Mouse (Mus musculus) midbrain, embryonic 13.5 days (tissue): ENCODE results near the gene Moxd2. TPM values are rescaled to one million over a fixed set of nuclear protein-coding genes. Genes with fewer than 3 reads are reported as not detected.

Experiments used
- ATAC-seq: fragments of 200-750 bp; cut with Nextera tagmentation; 2 replicates; pipeline ENCODE4 v1.8.0; 2017; ENCODE audit warnings: mild to moderate bottlenecking, moderate TSS enrichment, moderate library complexity
- H3K27ac ChIP-seq: fragments of 300-500 bp; sonication (generic); 2 replicates; pipeline ENCODE4 v1.5.1; 2015; ENCODE audit warnings: inconsistent platforms, mild to moderate bottlenecking, moderate library complexity
- H3K27me3 ChIP-seq: fragments of 300-500 bp; sonication (generic); 2 replicates; pipeline ENCODE4 v1.6.1; 2015; ENCODE audit warnings: mild to moderate bottlenecking, inconsistent platforms
- H3K36me3 ChIP-seq: fragments of 300-500 bp; sonication (generic); 2 replicates; pipeline ENCODE4 v1.6.1; 2015; ENCODE audit warnings: mild to moderate bottlenecking, inconsistent platforms
- H3K4me1 ChIP-seq: fragments of 300-500 bp; sonication (generic); replicated peaks from 2 replicates; pipeline ENCODE4 v1.6.1; 2015; ENCODE audit warnings: inconsistent platforms
- H3K4me2 ChIP-seq: fragments of 300-500 bp; sonication (generic); replicated peaks from 2 replicates; pipeline ENCODE4 v1.6.1; 2015; ENCODE audit warnings: moderate library complexity, mild to moderate bottlenecking, inconsistent platforms
- H3K4me3 ChIP-seq: fragments of 300-500 bp; sonication (generic); replicated peaks from 2 replicates; pipeline ENCODE4 v1.5.1; 2015; ENCODE audit warnings: mild to moderate bottlenecking, inconsistent platforms
- H3K9ac ChIP-seq: fragments of 300-500 bp; sonication (generic); replicated peaks from 2 replicates; pipeline ENCODE4 v1.6.1; 2015; ENCODE audit warnings: mild to moderate bottlenecking, inconsistent platforms
- H3K9me3 ChIP-seq: fragments of 300-500 bp; sonication (generic); 2 replicates; pipeline ENCODE4 v1.6.1; 2016; ENCODE audit warnings: mild to moderate bottlenecking, inconsistent platforms
- WGBS: fragments of 180-500 bp; shearing (Covaris S2); methylation state at CpG from one replicate; pipeline ENCODE4 v1.1.7; 2015; 5-methylcytosine and 5-hydroxymethylcytosine counted together
- polyA plus RNA-seq: library from polyadenylated mRNA; unstranded; fragments of >200 nt; fragmentation: Nextera tagmentation; extraction: Ambion mirVana; gene quantifications from 2 replicates; pipeline ENCODE4 v1.2.1, GENCODE M21; 2015

Moxd2 gene
- polyA plus RNA-seq, result not detected in 2 replicates

DNA sequence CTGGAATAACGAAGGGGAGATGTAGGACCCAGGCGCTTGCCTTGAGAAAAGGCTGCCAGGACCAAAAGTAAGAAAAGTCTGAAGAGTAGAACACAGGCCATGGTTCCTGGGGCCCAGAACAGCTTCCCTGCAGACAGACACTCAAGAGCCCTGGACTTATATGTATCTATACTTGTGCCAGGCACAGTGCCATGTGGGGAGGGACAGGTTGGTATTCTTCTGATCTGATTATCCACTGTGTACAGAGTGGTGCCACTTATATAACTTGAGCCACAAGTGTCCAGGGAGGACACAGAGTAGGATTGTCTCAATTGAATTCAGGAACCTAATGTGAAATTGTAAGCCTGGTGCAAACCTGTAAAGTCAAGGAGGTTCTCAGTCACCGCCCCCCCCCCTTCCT lies at the start of gene Moxd2:
TSS of gene Moxd2 (minus strand) at position 101 of the 400 bp plus-strand sequence.
- Histone ChIP-seq H3K9me3 (no peaks in the 10 kb centered on the region), H3K4me2 (no peak within 1 kb of the TSS), H3K4me3 (no peak within 1 kb of the TSS), H3K27ac (no peak within 1 kb of the TSS), H3K4me1 (no peaks in the 10 kb centered on the region), H3K27me3 (no peaks in the 10 kb centered on the region), H3K36me3 (no peaks in the 10 kb centered on the region), H3K9ac (no peak within 1 kb of the TSS)
- ATAC-seq, result no peak
- 90% methylated on average over 3 of the region's 3 CpGs for WGBS

DNA sequence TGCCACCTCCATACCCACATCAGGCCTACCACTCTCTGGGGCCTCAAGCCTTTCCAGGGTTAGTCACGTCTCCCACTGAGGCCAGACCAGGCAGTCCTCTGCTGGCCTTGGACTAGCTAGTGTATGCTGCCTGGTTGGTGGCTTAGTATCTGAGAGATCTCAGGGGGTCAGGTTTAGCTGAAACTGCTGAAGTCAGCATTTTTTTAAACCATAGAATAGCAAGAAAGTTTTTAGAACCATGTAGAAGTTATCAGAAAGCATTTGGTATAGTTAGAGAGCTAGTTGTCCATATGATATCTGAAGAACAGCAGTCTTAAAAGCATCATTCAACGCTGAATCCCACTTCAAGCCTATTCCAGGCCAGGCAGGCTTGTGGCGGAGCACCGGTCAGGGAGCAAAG lies 32.7 kb upstream of the Moxd2 start:
- no peak overlapping the region for H3K27ac ChIP-seq
- H3K9ac ChIP-seq, result no peak overlapping the region
- H3K36me3 ChIP-seq, result no peaks in the 10 kb centered on the region
- WGBS, result 88% methylated on average over 4 of the region's 4 CpGs
- H3K4me1 ChIP-seq, result no peaks in the 10 kb centered on the region
- no peaks in the 10 kb centered on the region for H3K27me3 ChIP-seq
- no peak overlapping the region for H3K4me3 ChIP-seq
- no peak overlapping the region for H3K4me2 ChIP-seq
- ATAC-seq, result no peak
- no peaks in the 10 kb centered on the region for H3K9me3 ChIP-seq

DNA sequence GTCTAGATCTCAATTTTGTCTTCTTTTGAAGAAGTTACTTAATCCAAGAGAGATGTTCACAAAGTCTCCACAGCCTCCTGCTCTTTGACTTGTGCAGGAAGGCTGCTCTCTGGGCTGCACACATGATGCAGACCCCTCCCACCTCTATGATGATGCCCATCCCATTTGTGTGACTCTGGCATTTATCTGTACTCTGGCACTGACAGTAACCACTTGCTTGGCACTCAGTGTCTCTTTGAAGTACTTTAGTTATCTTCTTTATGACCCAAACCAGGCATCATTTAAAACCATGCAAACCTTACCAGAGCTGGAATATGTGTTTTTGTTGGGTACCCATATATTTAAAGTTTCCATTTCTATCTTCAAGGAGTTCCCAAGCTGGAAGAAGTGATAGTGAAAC lies 13.0 kb upstream of the Moxd2 start, which contains the start of gene Prss58:
TSS of gene Prss58 (minus strand) at position 101 of the 400 bp plus-strand sequence.
- ATAC-seq, result no peak
- no peak within 1 kb of the TSS for H3K4me3 ChIP-seq
- no peaks in the 10 kb centered on the region for H3K4me1 ChIP-seq
- no peak within 1 kb of the TSS for H3K27ac ChIP-seq
- H3K36me3 ChIP-seq, result no peaks in the 10 kb centered on the region
- H3K9me3 ChIP-seq, result no peaks in the 10 kb centered on the region
- H3K27me3 ChIP-seq, result no peaks in the 10 kb centered on the region
- no peak within 1 kb of the TSS for H3K4me2 ChIP-seq
- no peak within 1 kb of the TSS for H3K9ac ChIP-seq

DNA sequence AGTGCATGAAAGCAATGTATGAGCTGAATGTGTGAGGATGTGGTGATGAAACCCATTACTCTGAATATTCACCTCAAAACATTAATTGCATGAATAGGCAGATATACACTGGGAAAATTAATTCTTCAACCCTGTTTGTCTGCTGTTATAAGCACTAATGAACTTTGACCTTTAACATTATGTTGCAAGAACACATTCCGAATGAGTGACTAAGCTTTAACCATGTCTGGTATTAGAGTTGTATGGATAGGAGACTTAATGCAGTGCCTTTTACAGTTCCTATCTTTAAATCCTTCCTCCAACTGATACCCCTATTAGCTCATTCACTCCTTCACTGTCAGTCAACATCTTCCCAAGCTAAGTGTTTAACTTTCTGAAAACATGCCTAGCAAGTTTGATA lies 7.4 kb upstream of the Moxd2 start:
- H3K36me3 ChIP-seq, result no peaks in the 10 kb centered on the region
- no peak overlapping the region for H3K27ac ChIP-seq
- H3K9ac ChIP-seq, result no peak overlapping the region
- no peaks in the 10 kb centered on the region for H3K9me3 ChIP-seq
- no peak for ATAC-seq
- no peak overlapping the region for H3K4me2 ChIP-seq
- no peak overlapping the region for H3K4me3 ChIP-seq
- no peaks in the 10 kb centered on the region for H3K27me3 ChIP-seq
- WGBS, result 79% methylated on average over 1 of the region's 1 CpGs
- no peaks in the 10 kb centered on the region for H3K4me1 ChIP-seq

DNA sequence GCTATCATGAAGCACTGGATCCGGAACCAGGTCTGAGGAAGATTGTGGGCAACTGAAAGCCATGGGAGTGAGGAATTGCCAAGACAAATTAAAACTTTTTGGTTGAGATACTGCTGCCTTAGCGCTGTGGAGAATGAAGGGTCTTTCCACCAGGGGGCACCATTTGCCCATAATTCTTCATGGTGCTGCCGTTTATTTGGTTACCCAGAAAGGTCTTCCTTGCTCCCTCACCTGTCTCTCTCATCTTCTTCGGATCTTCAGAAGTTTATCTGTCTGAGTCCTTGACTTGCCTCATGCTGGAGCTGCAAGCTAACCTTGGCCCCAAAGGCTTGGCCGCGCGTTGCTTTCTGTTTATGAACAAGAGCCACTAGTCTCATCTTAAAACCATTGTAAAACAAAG lies 6.3 kb upstream of the Moxd2 start:
- ATAC-seq, result no peak

DNA sequence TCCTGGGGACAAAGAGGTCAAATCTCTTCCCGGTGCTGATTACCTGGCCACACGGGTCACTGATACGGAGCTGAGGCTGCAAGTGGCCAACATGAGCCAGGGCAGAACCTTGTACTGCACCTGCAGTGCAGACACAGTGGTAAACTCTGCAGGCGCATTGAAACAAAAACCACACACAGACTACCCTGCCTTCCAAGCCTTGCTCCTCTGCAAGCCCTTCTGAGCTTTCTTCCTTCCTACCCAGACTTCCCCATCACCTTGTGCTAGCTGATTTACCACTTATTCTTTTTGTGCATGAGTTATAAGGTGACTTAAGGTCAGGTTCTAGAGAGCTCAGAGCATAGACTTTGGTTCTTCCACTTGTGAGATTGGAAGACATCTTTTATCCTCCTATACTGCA lies 4.5 kb upstream of the Moxd2 start:
- no peak overlapping the region for H3K4me3 ChIP-seq
- H3K27ac ChIP-seq, result no peak overlapping the region
- no peak overlapping the region for H3K4me2 ChIP-seq
- 91% methylated on average over 4 of the region's 4 CpGs for WGBS
- H3K36me3 ChIP-seq, result no peaks in the 10 kb centered on the region
- no peak for ATAC-seq
- H3K9ac ChIP-seq, result no peak overlapping the region
- no peaks in the 10 kb centered on the region for H3K27me3 ChIP-seq
- no peaks in the 10 kb centered on the region for H3K9me3 ChIP-seq
- H3K4me1 ChIP-seq, result no peaks in the 10 kb centered on the region

More for the DNA sequence above, 6.3 kb upstream of the Moxd2 start:
- H3K36me3 ChIP-seq, result no peaks in the 10 kb centered on the region
- H3K9ac ChIP-seq, result no peak overlapping the region
- H3K9me3 ChIP-seq, result no peaks in the 10 kb centered on the region
- no peaks in the 10 kb centered on the region for H3K4me1 ChIP-seq
- H3K4me2 ChIP-seq, result no peak overlapping the region
- no peaks in the 10 kb centered on the region for H3K27me3 ChIP-seq
- 39% methylated on average over 7 of the region's 7 CpGs for WGBS
- no peak overlapping the region for H3K27ac ChIP-seq
- no peak overlapping the region for H3K4me3 ChIP-seq

DNA sequence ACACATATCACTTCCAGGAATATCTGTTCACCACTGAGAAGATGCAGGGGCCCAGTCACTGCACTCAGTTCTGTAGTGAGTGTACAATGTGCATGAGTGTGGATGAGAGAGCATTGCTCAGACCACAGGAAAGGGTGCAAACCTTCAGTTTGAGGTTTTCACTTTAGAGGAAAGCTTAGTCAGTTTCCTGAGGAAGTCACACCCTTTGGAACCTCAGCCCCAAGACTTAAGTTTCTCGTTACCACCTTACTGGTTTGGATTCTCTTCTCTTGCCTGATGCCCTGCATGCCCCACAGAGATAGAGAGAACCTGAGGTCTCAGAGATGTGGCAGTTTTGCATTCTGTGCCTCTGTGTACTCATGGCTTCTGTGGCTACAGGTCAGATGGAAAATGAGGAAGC lies 3.7 kb upstream of the Moxd2 start:
- WGBS, result 81% methylated on average over 1 of the region's 1 CpGs
- H3K4me2 ChIP-seq, result no peak overlapping the region
- no peak overlapping the region for H3K27ac ChIP-seq
- H3K4me3 ChIP-seq, result no peak overlapping the region
- no peaks in the 10 kb centered on the region for H3K27me3 ChIP-seq
- ATAC-seq, result no peak
- H3K4me1 ChIP-seq, result no peaks in the 10 kb centered on the region
- no peaks in the 10 kb centered on the region for H3K9me3 ChIP-seq
- H3K9ac ChIP-seq, result no peak overlapping the region
- H3K36me3 ChIP-seq, result no peaks in the 10 kb centered on the region

DNA sequence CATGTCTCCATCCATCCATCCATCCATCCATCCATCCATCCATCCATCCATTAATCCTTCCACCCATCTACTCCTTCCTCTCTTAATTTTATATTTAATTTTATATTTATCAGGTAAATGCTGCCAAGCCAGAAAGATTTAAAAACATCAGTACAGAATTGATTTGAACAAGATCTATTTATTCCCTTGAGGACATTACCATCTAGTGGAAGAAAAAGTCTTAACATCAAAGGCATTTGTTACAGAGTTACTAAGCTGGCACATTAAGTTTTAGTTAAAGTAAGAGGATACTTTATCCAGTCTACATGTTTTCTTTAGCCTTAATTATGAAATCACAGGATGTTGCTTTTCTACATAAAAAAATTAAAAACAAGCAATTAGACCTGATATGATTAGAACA lies 42.0 kb downstream of the Moxd2 start:
- ATAC-seq, result no peak
- H3K4me3 ChIP-seq, result no peak overlapping the region
- no peak overlapping the region for H3K27ac ChIP-seq
- H3K27me3 ChIP-seq, result no peaks in the 10 kb centered on the region
- no peak overlapping the region for H3K4me2 ChIP-seq
- no peaks in the 10 kb centered on the region for H3K4me1 ChIP-seq
- no peaks in the 10 kb centered on the region for H3K36me3 ChIP-seq
- H3K9me3 ChIP-seq, result no peaks in the 10 kb centered on the region
- H3K9ac ChIP-seq, result no peak overlapping the region

Other genes with a start within 250 kb of the Moxd2 start
- gene Prss58, start 12.9 kb upstream of the Moxd2 start, polyA plus RNA-seq, result not detected in 2 replicates
- not detected in 2 replicates for gene 1700074P13Rik, start 53.1 kb upstream of the Moxd2 start, polyA plus RNA-seq
- gene Gm4744, start 64.4 kb upstream of the Moxd2 start, polyA plus RNA-seq, result not detected in 2 replicates
- gene 1810009J06Rik, start 77.3 kb upstream of the Moxd2 start, polyA plus RNA-seq, result not detected in 2 replicates
- gene Gm2663, start 112.0 kb upstream of the Moxd2 start, polyA plus RNA-seq, result not detected in 2 replicates
- gene 2210010C04Rik, start 148.0 kb upstream of the Moxd2 start, polyA plus RNA-seq, result not detected in 2 replicates